Mouse (Mus musculus) hindbrain, embryonic 10.5 days (tissue): Measurements from ENCODE around the gene Clcn5. TPM values are rescaled to one million over a fixed set of nuclear protein-coding genes. Genes with fewer than 3 reads are reported as not detected.

ENCODE experiments used
- DNase-seq: peaks from one replicate; pipeline ENCODE4 v3.0.0-alpha.2; 2017; ENCODE audit warnings: low spot score
- H3K27ac ChIP-seq: fragments of 300-500 bp; sonication (generic); 2 replicates; pipeline ENCODE4 v1.5.1; 2016; ENCODE audit warnings: mild to moderate bottlenecking, moderate library complexity
- H3K27me3 ChIP-seq: fragments of 300-500 bp; sonication (generic); 2 replicates; pipeline ENCODE4 v1.6.1; 2016; ENCODE audit warnings: mild to moderate bottlenecking; ENCODE audit not compliant: poor library complexity, insufficient read depth, severe bottlenecking
- H3K36me3 ChIP-seq: fragments of 300-500 bp; sonication (generic); 2 replicates; pipeline ENCODE4 v1.6.1; 2016; ENCODE audit warnings: mild to moderate bottlenecking, moderate library complexity
- H3K4me1 ChIP-seq: fragments of 300-500 bp; sonication (generic); replicated peaks from 2 replicates; pipeline ENCODE4 v1.6.1; 2016; ENCODE audit warnings: mild to moderate bottlenecking
- H3K4me3 ChIP-seq: fragments of 300-500 bp; sonication (generic); 2 replicates; pipeline ENCODE4 v1.5.1; 2016; ENCODE audit warnings: mild to moderate bottlenecking, moderate library complexity
- H3K9me3 ChIP-seq: fragments of 300-500 bp; sonication (generic); 2 replicates; pipeline ENCODE4 v1.6.1; 2016; ENCODE audit warnings: mild to moderate bottlenecking, moderate library complexity
- WGBS: fragments of 180-500 bp; shearing (Covaris S2); methylation state at CpG from one replicate; pipeline ENCODE4 v1.1.7; 2016; 5-methylcytosine and 5-hydroxymethylcytosine counted together
- polyA plus RNA-seq: library from polyadenylated mRNA; unstranded; fragments of >200 nt; fragmentation: Nextera tagmentation; extraction: Ambion mirVana; gene quantifications from 2 replicates; pipeline ENCODE4 v1.2.1, GENCODE M21; 2016

Clcn5 gene
- polyA plus RNA-seq, result 8.6 and 13.7 TPM in 2 replicates

- H3K4me3 ChIP-seq, result peak within 1 kb of the TSS; percentile 62
- H3K9me3 ChIP-seq, result no peaks in the 10 kb centered on the region
- no peaks in the 10 kb centered on the region for H3K36me3 ChIP-seq
- 14% methylated on average over 43 of the region's 43 CpGs for WGBS
- H3K4me1 ChIP-seq, result no peaks in the 10 kb centered on the region
- H3K27ac ChIP-seq, result peak within 1 kb of the TSS; percentile 87
- peak; percentile 95 for DNase-seq
- H3K27me3 ChIP-seq, result no peaks in the 10 kb centered on the region
Observed at GRCm38 (mm10) chrX:7319089-7319721, at the start of gene Clcn5. Gene Clcn5, minus strand, starts transcription at chrX:7319358.

GRCm38 (mm10) chrX:7325455-7325854 lies 6.3 kb upstream of the Clcn5 start:
- DNase-seq, result no peak
- H3K27me3 ChIP-seq, result no peaks in the 10 kb centered on the region
- no peaks in the 10 kb centered on the region for H3K9me3 ChIP-seq
- 31% methylated on average over 2 of the region's 2 CpGs for WGBS
- no peak overlapping the region for H3K4me3 ChIP-seq
- no peaks in the 10 kb centered on the region for H3K36me3 ChIP-seq
- no peaks in the 10 kb centered on the region for H3K4me1 ChIP-seq
- H3K27ac ChIP-seq, result no peak overlapping the region

- Histone ChIP-seq H3K27me3 (no peaks in the 10 kb centered on the region), H3K9me3 (no peaks in the 10 kb centered on the region), H3K4me3 (no peak overlapping the region), H3K27ac (no peak overlapping the region), H3K4me1 (no peaks in the 10 kb centered on the region), H3K36me3 (no peaks in the 10 kb centered on the region)
- DNase-seq, result peak; percentile 53
- WGBS, result 14% methylated on average over 7 of the region's 7 CpGs
Observed at GRCm38 (mm10) chrX:7322288-7322687, 3.1 kb upstream of the Clcn5 start.

GRCm38 (mm10) chrX:7320571-7320970 lies 1.4 kb upstream of the Clcn5 start:
- Histone ChIP-seq H3K27me3 (no peaks in the 10 kb centered on the region), H3K4me1 (no peaks in the 10 kb centered on the region), H3K36me3 (no peaks in the 10 kb centered on the region), H3K9me3 (no peaks in the 10 kb centered on the region), H3K27ac (no peak overlapping the region), H3K4me3 (no peak overlapping the region)
- DNase-seq, result no peak
- WGBS, result 77% methylated on average over 2 of the region's 2 CpGs

GRCm38 (mm10) chrX:7318551-7319025 lies 570 bp downstream of the Clcn5 start:
- 25% methylated on average over 33 of the region's 37 CpGs for WGBS
- H3K36me3 ChIP-seq, result no peaks in the 10 kb centered on the region
- peak overlapping the region; percentile 87 for H3K27ac ChIP-seq
- DNase-seq, result no peak
- no peaks in the 10 kb centered on the region for H3K27me3 ChIP-seq
- no peaks in the 10 kb centered on the region for H3K9me3 ChIP-seq
- peak overlapping the region; percentile 62 for H3K4me3 ChIP-seq
- no peaks in the 10 kb centered on the region for H3K4me1 ChIP-seq

GRCm38 (mm10) chrX:7315115-7315514 lies 4.0 kb downstream of the Clcn5 start:
- Histone ChIP-seq H3K4me3 (no peak overlapping the region), H3K27ac (no peak overlapping the region), H3K9me3 (no peaks in the 10 kb centered on the region), H3K36me3 (no peaks in the 10 kb centered on the region), H3K4me1 (no peaks in the 10 kb centered on the region), H3K27me3 (no peaks in the 10 kb centered on the region)
- DNase-seq, result peak; percentile 2
- 43% methylated on average over 10 of the region's 10 CpGs for WGBS

GRCm38 (mm10) chrX:7314645-7315044 lies 4.5 kb downstream of the Clcn5 start:
- Histone ChIP-seq H3K36me3 (no peaks in the 10 kb centered on the region), H3K27me3 (no peaks in the 10 kb centered on the region), H3K4me1 (no peaks in the 10 kb centered on the region), H3K9me3 (no peaks in the 10 kb centered on the region), H3K4me3 (no peak overlapping the region), H3K27ac (no peak overlapping the region)
- DNase-seq, result peak; percentile 2
- 40% methylated on average over 4 of the region's 4 CpGs for WGBS

- DNase-seq, result no peak
- no peak overlapping the region for H3K4me3 ChIP-seq
- no peaks in the 10 kb centered on the region for H3K27me3 ChIP-seq
- H3K4me1 ChIP-seq, result no peaks in the 10 kb centered on the region
- H3K27ac ChIP-seq, result no peak overlapping the region
- no peaks in the 10 kb centered on the region for H3K9me3 ChIP-seq
- H3K36me3 ChIP-seq, result no peaks in the 10 kb centered on the region
- WGBS, result 89% methylated on average over 2 of the region's 2 CpGs
Observed at GRCm38 (mm10) chrX:7308242-7308641, 10.9 kb downstream of the Clcn5 start.

- Histone ChIP-seq H3K9me3 (no peaks in the 10 kb centered on the region), H3K27ac (no peak overlapping the region), H3K4me1 (no peaks in the 10 kb centered on the region), H3K36me3 (no peaks in the 10 kb centered on the region), H3K27me3 (no peaks in the 10 kb centered on the region), H3K4me3 (no peak overlapping the region)
- DNase-seq, result no peak
- WGBS, result 55% methylated on average over 4 of the region's 5 CpGs
Observed at GRCm38 (mm10) chrX:7306861-7307260, 12.3 kb downstream of the Clcn5 start.

- H3K4me1 ChIP-seq, result 0 out of 2 replicates have a peak, but pooled peaks cover 7% of the 10 kb centered on the region
- no peak overlapping the region for H3K27ac ChIP-seq
- 78% methylated on average over 2 of the region's 2 CpGs for WGBS
- no peaks in the 10 kb centered on the region for H3K27me3 ChIP-seq
- H3K9me3 ChIP-seq, result no peaks in the 10 kb centered on the region
- H3K4me3 ChIP-seq, result no peak overlapping the region
- DNase-seq, result no peak
- no peaks in the 10 kb centered on the region for H3K36me3 ChIP-seq
Observed at GRCm38 (mm10) chrX:7292981-7293380, 26.2 kb downstream of the Clcn5 start.

- H3K27ac ChIP-seq, result no peak overlapping the region
- H3K4me1 ChIP-seq, result 0 out of 2 replicates have a peak, but pooled peaks cover 7% of the 10 kb centered on the region
- 90% methylated on average over 8 of the region's 8 CpGs for WGBS
- H3K27me3 ChIP-seq, result no peaks in the 10 kb centered on the region
- no peak for DNase-seq
- no peak overlapping the region for H3K4me3 ChIP-seq
- H3K9me3 ChIP-seq, result no peaks in the 10 kb centered on the region
- no peaks in the 10 kb centered on the region for H3K36me3 ChIP-seq
Observed at GRCm38 (mm10) chrX:7292151-7292768, 26.9 kb downstream of the Clcn5 start.

GRCm38 (mm10) chrX:7288976-7289375 lies 30.2 kb downstream of the Clcn5 start:
- WGBS, result 17% methylated on average over 2 of the region's 2 CpGs
- Histone ChIP-seq H3K9me3 (no peaks in the 10 kb centered on the region), H3K4me3 (no peak overlapping the region), H3K4me1 (0 out of 2 replicates have a peak, but pooled peaks cover 7% of the 10 kb centered on the region), H3K27me3 (no peaks in the 10 kb centered on the region), H3K36me3 (no peaks in the 10 kb centered on the region), H3K27ac (no peak overlapping the region)
- DNase-seq, result peak; percentile 3

- no peak overlapping the region for H3K27ac ChIP-seq
- H3K36me3 ChIP-seq, result no peaks in the 10 kb centered on the region
- WGBS, result 94% methylated on average over 2 of the region's 2 CpGs
- no peak overlapping the region for H3K4me3 ChIP-seq
- no peaks in the 10 kb centered on the region for H3K9me3 ChIP-seq
- no peak for DNase-seq
- H3K27me3 ChIP-seq, result no peaks in the 10 kb centered on the region
- H3K4me1 ChIP-seq, result 0 out of 2 replicates have a peak, but pooled peaks cover 7% of the 10 kb centered on the region
Observed at GRCm38 (mm10) chrX:7287051-7287734, 32.0 kb downstream of the Clcn5 start.
